Mouse (Mus musculus) intestine, embryonic 15.5 days (tissue): ENCODE data around the gene Tpp1. TPM values are rescaled to one million over a fixed set of nuclear protein-coding genes. Genes with fewer than 3 reads are reported as not detected.

ENCODE experiments used
- ATAC-seq: fragments of 200-750 bp; cut with Nextera tagmentation; 2 replicates; pipeline ENCODE4 v1.8.0; 2017; ENCODE audit warnings: moderate TSS enrichment, moderate library complexity
- H3K27ac ChIP-seq: fragments of 300-500 bp; sonication (generic); 2 replicates; pipeline ENCODE4 v1.5.1; 2015; ENCODE audit warnings: mild to moderate bottlenecking, inconsistent platforms
- H3K27me3 ChIP-seq: fragments of 300-500 bp; sonication (generic); replicated peaks from 2 replicates; pipeline ENCODE4 v1.6.1; 2015; ENCODE audit warnings: inconsistent platforms
- H3K36me3 ChIP-seq: fragments of 300-500 bp; sonication (generic); 2 replicates; pipeline ENCODE4 v1.6.1; 2015; ENCODE audit warnings: inconsistent platforms
- H3K4me1 ChIP-seq: fragments of 300-500 bp; sonication (generic); replicated peaks from 2 replicates; pipeline ENCODE4 v1.6.1; 2015; ENCODE audit warnings: inconsistent platforms
- H3K4me2 ChIP-seq: fragments of 300-500 bp; sonication (generic); replicated peaks from 2 replicates; pipeline ENCODE4 v1.6.1; 2015; ENCODE audit warnings: mild to moderate bottlenecking, inconsistent platforms
- H3K4me3 ChIP-seq: fragments of 300-500 bp; sonication (generic); replicated peaks from 2 replicates; pipeline ENCODE4 v1.5.1; 2015; ENCODE audit warnings: inconsistent platforms
- H3K9ac ChIP-seq: fragments of 300-500 bp; sonication (generic); 2 replicates; pipeline ENCODE4 v1.6.1; 2015; ENCODE audit warnings: inconsistent platforms
- H3K9me3 ChIP-seq: fragments of 300-500 bp; sonication (generic); 2 replicates; pipeline ENCODE4 v1.6.1; 2016; ENCODE audit warnings: inconsistent platforms
- WGBS: fragments of 180-500 bp; shearing (Covaris S2); methylation state at CpG from one replicate; pipeline ENCODE4 v1.1.7; 2015; 5-methylcytosine and 5-hydroxymethylcytosine counted together
- polyA plus RNA-seq: library from polyadenylated mRNA; unstranded; fragments of >200 nt; fragmentation: Nextera tagmentation; extraction: Ambion mirVana; gene quantifications from 2 replicates; pipeline ENCODE4 v1.2.1, GENCODE M21; 2015

Gene Tpp1
- polyA plus RNA-seq, 1 experiment from 2014 or later: 109 TPM

DNA sequence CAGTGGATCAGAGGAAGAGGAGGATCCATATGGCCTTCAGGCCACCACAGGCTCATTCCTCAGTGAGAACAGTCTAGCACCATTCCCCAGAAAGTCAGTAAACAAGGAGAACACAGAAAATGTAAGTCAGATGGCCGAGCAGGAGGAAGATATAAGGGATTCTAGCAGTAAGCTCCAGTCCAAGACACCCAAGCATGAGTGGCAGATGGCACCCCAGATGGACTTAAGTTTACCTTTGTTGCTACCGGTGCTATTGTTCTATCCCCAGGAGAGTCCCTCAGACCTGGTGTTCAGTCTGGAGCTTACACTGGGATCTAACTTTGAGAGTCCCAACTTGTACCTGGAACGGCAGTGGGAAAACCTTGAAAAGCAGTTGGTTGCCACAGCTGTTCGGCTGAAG is 48.2 kb downstream of the Tpp1 start:
- WGBS: 82% methylated on average over 4 of the region's 4 CpGs
- Histone ChIP-seq H3K27me3 (no peaks in the 10 kb centered on the region), H3K4me3 (no peak overlapping the region), H3K9me3 (no peaks in the 10 kb centered on the region), H3K4me2 (no peak overlapping the region), H3K9ac (no peak overlapping the region), H3K36me3 (no peaks in the 10 kb centered on the region), H3K4me1 (no peaks in the 10 kb centered on the region), H3K27ac (no peak overlapping the region)
- ATAC-seq: no peak

DNA sequence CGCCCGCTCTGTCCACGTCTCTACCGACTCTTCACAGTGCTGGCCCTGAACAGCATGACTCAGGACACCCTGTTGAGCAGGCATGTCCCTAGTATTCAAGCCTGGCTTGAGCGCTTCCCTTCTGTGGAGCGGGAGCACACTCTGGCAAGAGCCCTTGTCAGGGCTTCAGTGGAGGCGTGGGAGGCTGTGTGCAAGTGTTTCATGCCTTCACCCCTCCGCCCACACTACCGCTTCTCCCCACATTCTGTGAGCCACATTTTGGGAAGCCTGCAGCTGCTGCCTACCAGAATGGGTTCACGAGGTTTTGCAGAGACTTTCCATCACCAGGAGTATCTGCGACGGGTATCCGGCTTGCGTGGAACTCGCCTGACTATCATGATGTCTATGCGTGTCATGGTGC is 48.9 kb downstream of the Tpp1 start:
- H3K4me3 ChIP-seq: no peak overlapping the region
- no peaks in the 10 kb centered on the region for H3K27me3 ChIP-seq
- H3K4me1 ChIP-seq: no peaks in the 10 kb centered on the region
- no peak overlapping the region for H3K27ac ChIP-seq
- WGBS: 88% methylated on average over 16 of the region's 16 CpGs
- no peak for ATAC-seq
- H3K36me3 ChIP-seq: no peaks in the 10 kb centered on the region
- no peak overlapping the region for H3K4me2 ChIP-seq
- no peaks in the 10 kb centered on the region for H3K9me3 ChIP-seq
- H3K9ac ChIP-seq: no peak overlapping the region

Other genes starting within 250 kb of the Tpp1 start
- gene Smpd1, start 197.9 kb downstream of the Tpp1 start, polyA plus RNA-seq: 29.0 and 29.4 TPM in 2 replicates
- gene Apbb1, start 170.6 kb downstream of the Tpp1 start, polyA plus RNA-seq: 36.6 and 37.8 TPM in 2 replicates
- 3.8 and 4.8 TPM in 2 replicates for gene Hpx, start 152.1 kb downstream of the Tpp1 start, polyA plus RNA-seq
- gene Trim3, start 118.7 kb downstream of the Tpp1 start, polyA plus RNA-seq: 21.4 and 24.7 TPM in 2 replicates
- gene Timm10b, start 112.2 kb downstream of the Tpp1 start, polyA plus RNA-seq: 203 and 227 TPM in 2 replicates
- 66.0 and 72.7 TPM in 2 replicates for gene Arfip2, start 111.8 kb downstream of the Tpp1 start, polyA plus RNA-seq
- gene Gm45799, start 111.7 kb downstream of the Tpp1 start, polyA plus RNA-seq: 16.2 and 39.5 TPM in 2 replicates
- gene Dnhd1, start 101.4 kb downstream of the Tpp1 start, polyA plus RNA-seq: 0.44 and 0.80 TPM in 2 replicates
- gene Ilk, start 15.6 kb downstream of the Tpp1 start, polyA plus RNA-seq: 313 and 320 TPM in 2 replicates
- gene Rrp8, start 14.8 kb downstream of the Tpp1 start, polyA plus RNA-seq: 32.4 and 34.4 TPM in 2 replicates
- gene Taf10, start 7.9 kb downstream of the Tpp1 start, polyA plus RNA-seq: 134 and 140 TPM in 2 replicates
- gene Dchs1, start 35.4 kb upstream of the Tpp1 start, polyA plus RNA-seq: 8.2 and 8.3 TPM in 2 replicates
- gene Mrpl17, start 58.9 kb upstream of the Tpp1 start, polyA plus RNA-seq: 372 and 398 TPM in 2 replicates
- 0.71 and 0.89 TPM in 2 replicates for gene Gm4070, start 201.7 kb upstream of the Tpp1 start, polyA plus RNA-seq